Mouse (Mus musculus): ENCODE data around the gene Kdm4b. TPM values are rescaled to one million over a fixed set of nuclear protein-coding genes. Genes with fewer than 3 reads are reported as not detected.

The Kdm4b gene
- polyA plus RNA-seq, 1 experiment from 2014 or later: 71.5 TPM

GRCm38 (mm10) chr17:56331256-56331655, 5.4 kb downstream of the Kdm4b start:
- Histone ChIP-seq H3K4me2 (no peak overlapping the region), H3K36me3 (no peaks in the 10 kb centered on the region), H3K9me3 (no peaks in the 10 kb centered on the region), H3K9ac (no peak overlapping the region), H3K4me1 (replicated peaks) (peaks cover 72% of the 10 kb centered on the region), H3K4me3 (no peak overlapping the region), H3K27me3 (no peaks in the 10 kb centered on the region), H3K27ac (replicated peaks) (no peak overlapping the region)
- no peak for ATAC-seq (ENCODE audit: low FRiP score, low read depth)

- Histone ChIP-seq H3K4me2 (no peak overlapping the region), H3K36me3 (no peaks in the 10 kb centered on the region), H3K4me3 (no peak overlapping the region), H3K9ac (no peak overlapping the region), H3K27me3 (no peaks in the 10 kb centered on the region), H3K9me3 (no peaks in the 10 kb centered on the region), H3K4me1 (replicated peaks) (peaks cover 74% of the 10 kb centered on the region), H3K27ac (replicated peaks) (no peak overlapping the region)
- no peak for ATAC-seq (ENCODE audit: low FRiP score, low read depth)
- 44% methylated on average over 8 of the region's 8 CpGs for WGBS
Observed at GRCm38 (mm10) chr17:56332987-56333386, 7.1 kb downstream of the Kdm4b start.

GRCm38 (mm10) chr17:56337190-56337589, 11.3 kb downstream of the Kdm4b start:
- Histone ChIP-seq H3K4me3 (no peak overlapping the region), H3K9me3 (no peaks in the 10 kb centered on the region), H3K4me1 (replicated peaks) (peaks cover 35% of the 10 kb centered on the region), H3K9ac (no peak overlapping the region), H3K4me2 (no peak overlapping the region), H3K36me3 (no peaks in the 10 kb centered on the region), H3K27me3 (no peaks in the 10 kb centered on the region), H3K27ac (replicated peaks) (no peak overlapping the region)
- no peak for ATAC-seq (ENCODE audit: low FRiP score, low read depth)
- 46% methylated on average over 4 of the region's 4 CpGs for WGBS

GRCm38 (mm10) chr17:56337791-56338190, 11.9 kb downstream of the Kdm4b start:
- no peaks in the 10 kb centered on the region for H3K9me3 ChIP-seq
- WGBS: 87% methylated on average over 6 of the region's 6 CpGs
- peaks cover 29% of the 10 kb centered on the region for H3K4me1 ChIP-seq (replicated peaks)
- H3K4me3 ChIP-seq: no peak overlapping the region
- no peak overlapping the region for H3K27ac ChIP-seq (replicated peaks)
- no peak overlapping the region for H3K9ac ChIP-seq
- no peaks in the 10 kb centered on the region for H3K36me3 ChIP-seq
- no peak for ATAC-seq (ENCODE audit: low FRiP score, low read depth)
- H3K27me3 ChIP-seq: no peaks in the 10 kb centered on the region
- no peak overlapping the region for H3K4me2 ChIP-seq

- Histone ChIP-seq H3K9ac (no peak overlapping the region), H3K4me3 (no peak overlapping the region), H3K4me1 (replicated peaks) (peaks cover 25% of the 10 kb centered on the region), H3K4me2 (no peak overlapping the region), H3K36me3 (no peaks in the 10 kb centered on the region), H3K27me3 (no peaks in the 10 kb centered on the region), H3K9me3 (no peaks in the 10 kb centered on the region), H3K27ac (replicated peaks) (no peak overlapping the region)
- whole genome bisulfite sequencing: 60% methylated on average over 4 of the region's 4 CpGs
- ATAC-seq (ENCODE audit: low FRiP score, low read depth): no peak
Observed at GRCm38 (mm10) chr17:56338909-56339308, 13.0 kb downstream of the Kdm4b start.

- Histone ChIP-seq H3K4me2 (no peak overlapping the region), H3K36me3 (no peaks in the 10 kb centered on the region), H3K27ac (replicated peaks) (no peak overlapping the region), H3K9ac (no peak overlapping the region), H3K4me3 (no peak overlapping the region), H3K9me3 (no peaks in the 10 kb centered on the region), H3K27me3 (no peaks in the 10 kb centered on the region), H3K4me1 (replicated peaks) (peaks cover 15% of the 10 kb centered on the region)
- no peak for ATAC-seq (ENCODE audit: low FRiP score, low read depth)
Observed at GRCm38 (mm10) chr17:56340717-56341116, 14.9 kb downstream of the Kdm4b start.

GRCm38 (mm10) chr17:56343466-56343865, 17.6 kb downstream of the Kdm4b start:
- no peaks in the 10 kb centered on the region for H3K27me3 ChIP-seq
- H3K9ac ChIP-seq: no peak overlapping the region
- no peak overlapping the region for H3K4me3 ChIP-seq
- 81% methylated on average over 3 of the region's 3 CpGs for WGBS
- H3K4me1 ChIP-seq (replicated peaks): peaks cover 6% of the 10 kb centered on the region; the same call in 1 of the 2 replicates
- no peaks in the 10 kb centered on the region for H3K9me3 ChIP-seq
- no peak overlapping the region for H3K27ac ChIP-seq (replicated peaks)
- ATAC-seq (ENCODE audit: low FRiP score, low read depth): no peak
- no peaks in the 10 kb centered on the region for H3K36me3 ChIP-seq
- H3K4me2 ChIP-seq: no peak overlapping the region

GRCm38 (mm10) chr17:56345364-56345763, 19.5 kb downstream of the Kdm4b start:
- no peak overlapping the region for H3K4me3 ChIP-seq
- H3K9me3 ChIP-seq: no peaks in the 10 kb centered on the region
- H3K27ac ChIP-seq (replicated peaks): no peak overlapping the region
- H3K4me1 ChIP-seq (replicated peaks): peaks cover 14% of the 10 kb centered on the region; the same call in 1 of the 2 replicates
- H3K9ac ChIP-seq: no peak overlapping the region
- no peaks in the 10 kb centered on the region for H3K27me3 ChIP-seq
- WGBS: 90% methylated on average over 2 of the region's 2 CpGs
- no peak overlapping the region for H3K4me2 ChIP-seq
- ATAC-seq (ENCODE audit: low FRiP score, low read depth): no peak
- no peaks in the 10 kb centered on the region for H3K36me3 ChIP-seq

- Histone ChIP-seq H3K4me2 (no peak overlapping the region), H3K9me3 (no peaks in the 10 kb centered on the region), H3K4me1 (replicated peaks) (peaks cover 17% of the 10 kb centered on the region; the same call in 1 of the 2 replicates), H3K4me3 (no peak overlapping the region), H3K27me3 (no peaks in the 10 kb centered on the region), H3K36me3 (peaks cover 7% of the 10 kb centered on the region), H3K9ac (no peak overlapping the region), H3K27ac (replicated peaks) (no peak overlapping the region)
- 67% methylated on average over 4 of the region's 4 CpGs for WGBS
- no peak for ATAC-seq (ENCODE audit: low FRiP score, low read depth)
Observed at GRCm38 (mm10) chr17:56348128-56348527, 22.3 kb downstream of the Kdm4b start.

GRCm38 (mm10) chr17:56348586-56348985, 22.7 kb downstream of the Kdm4b start:
- Histone ChIP-seq H3K36me3 (peaks cover 12% of the 10 kb centered on the region), H3K4me1 (replicated peaks) (peaks cover 17% of the 10 kb centered on the region; the same call in 1 of the 2 replicates), H3K27ac (replicated peaks) (no peak overlapping the region), H3K9me3 (no peaks in the 10 kb centered on the region), H3K9ac (no peak overlapping the region), H3K27me3 (no peaks in the 10 kb centered on the region), H3K4me3 (no peak overlapping the region), H3K4me2 (no peak overlapping the region)
- ATAC-seq (ENCODE audit: low FRiP score, low read depth): no peak

GRCm38 (mm10) chr17:56350694-56351093, 24.8 kb downstream of the Kdm4b start:
- H3K4me2 ChIP-seq: no peak overlapping the region
- no peak overlapping the region for H3K9ac ChIP-seq
- 38% methylated on average over 2 of the region's 2 CpGs for WGBS
- H3K4me1 ChIP-seq (replicated peaks): peaks cover 17% of the 10 kb centered on the region; the same call in 1 of the 2 replicates
- H3K27ac ChIP-seq (replicated peaks): no peak overlapping the region
- no peaks in the 10 kb centered on the region for H3K9me3 ChIP-seq
- ATAC-seq (ENCODE audit: low FRiP score, low read depth): peak; percentile 52
- no peak overlapping the region for H3K4me3 ChIP-seq
- H3K27me3 ChIP-seq: no peaks in the 10 kb centered on the region
- peaks cover 30% of the 10 kb centered on the region for H3K36me3 ChIP-seq

- H3K4me2 ChIP-seq: no peak overlapping the region
- no peaks in the 10 kb centered on the region for H3K9me3 ChIP-seq
- H3K27me3 ChIP-seq: no peaks in the 10 kb centered on the region
- no peak overlapping the region for H3K27ac ChIP-seq (replicated peaks)
- peaks cover 28% of the 10 kb centered on the region for H3K4me1 ChIP-seq (replicated peaks)
- peak; percentile 71 for ATAC-seq (ENCODE audit: low FRiP score, low read depth)
- H3K4me3 ChIP-seq: no peak overlapping the region
- WGBS: 73% methylated on average over 9 of the region's 9 CpGs
- H3K36me3 ChIP-seq: peaks cover 42% of the 10 kb centered on the region
- no peak overlapping the region for H3K9ac ChIP-seq
Observed at GRCm38 (mm10) chr17:56356921-56357885, 31.3 kb downstream of the Kdm4b start.

Data from hindbrain, embryonic 15.5 days (tissue).